In the genomic region with DNA sequence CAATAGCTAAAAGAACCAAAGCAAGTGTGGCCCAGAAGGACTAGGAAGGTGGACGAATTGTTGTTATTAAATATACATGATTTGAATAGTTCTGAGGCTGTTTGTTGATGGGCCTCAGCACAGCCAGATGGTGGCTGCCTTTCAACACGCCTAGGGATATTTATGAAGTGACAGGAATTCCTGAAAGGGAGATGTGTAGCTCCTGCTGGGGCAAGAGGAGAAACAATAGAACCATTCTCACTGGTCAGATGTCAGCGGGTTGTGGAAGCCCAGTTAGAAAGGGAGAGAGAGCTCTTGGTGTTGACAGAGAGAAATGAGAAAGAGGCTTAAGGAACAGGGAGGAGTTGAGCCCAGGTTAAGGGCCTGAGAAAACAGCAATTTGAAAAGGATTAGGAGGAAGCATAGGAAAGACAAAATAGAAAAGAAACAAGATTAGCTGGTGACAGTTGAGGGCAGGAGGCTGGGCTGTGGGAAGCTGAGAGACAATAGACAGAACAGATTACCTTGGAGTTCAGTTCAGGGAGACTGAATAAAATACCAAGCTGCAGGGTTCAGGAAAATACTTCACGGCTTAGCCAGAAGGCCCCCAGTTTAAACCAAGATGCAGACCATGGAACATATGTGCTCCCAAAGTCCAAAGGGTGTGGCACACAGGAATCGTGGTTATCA, we compare ENCODE assay signal across 14 mouse cellular contexts.
DNase-seq lines count a peak whose midpoint lies in the region; ATAC-seq and TF ChIP-seq lines count a peak whose summit lies in the region.
"Had no signal": no experiment of that assay in that cellular context is flagged by ENCODE, and none has a peak within 500 bp of the region (broad histone marks: within the 10 kb centered on the region; RNA-seq: fewer than 3 reads in every experiment).

No protein-coding gene starts in this region.

- no peaks in the 10 kb centered on the region for H3K36me3 ChIP-seq in forebrain, embryonic 10.5 days (replicated peaks)
- H3K36me3 ChIP-seq in forebrain, postnatal 0 days (ENCODE audit: insufficient read depth): no peaks in the 10 kb centered on the region
- no peaks in the 10 kb centered on the region for H3K36me3 ChIP-seq in lung, postnatal 0 days (ENCODE audit: insufficient read depth, low read length)
- H3K36me3 ChIP-seq: G1E had no signal

- no peaks in the 10 kb centered on the region for H3K9me3 ChIP-seq in forebrain, embryonic 10.5 days
- H3K9me3 ChIP-seq in forebrain, postnatal 0 days (ENCODE audit: low read length): no peaks in the 10 kb centered on the region
- H3K9me3 ChIP-seq in lung, postnatal 0 days (ENCODE audit: low read length): no peaks in the 10 kb centered on the region

- intact Hi-C loops in left cerebral cortex, adult 2 months (cut with DNase I): loop anchor here (5.0 kb wide), 1 partner anchor 483 kb away; no protein-coding TSS in a partner anchor
- intact Hi-C loops in left cerebral cortex, postnatal 4 days (cut with DNase I): no loop called here

- no peak for TF ChIP-seq CTCF in forebrain, postnatal 0 days (IDR thresholded peaks at IDR 0.05; ENCODE audit: low read depth)
- no peak for TF ChIP-seq CTCF in lung, postnatal 0 days (IDR thresholded peaks at IDR 0.05)
- no peak for TF ChIP-seq CTCF in left cerebral cortex, adult 2 months (IDR thresholded peaks at IDR 0.05)

- no peak overlapping the region for H3K4me3 ChIP-seq in forebrain, embryonic 10.5 days
- no peak overlapping the region for H3K4me3 ChIP-seq in forebrain, postnatal 0 days (ENCODE audit: low read depth, low read length)
- no peak overlapping the region for H3K4me3 ChIP-seq in lung, postnatal 0 days (ENCODE audit: low read depth, low read length)
- no peak overlapping the region for H3K4me3 ChIP-seq in left cerebral cortex, adult 2 months

- H3K4me2 ChIP-seq in forebrain, postnatal 0 days (ENCODE audit: low read depth): no peak overlapping the region
- H3K4me2 ChIP-seq in lung, postnatal 0 days (replicated peaks; ENCODE audit: low read depth, low read length): no peak overlapping the region

- no peak for ATAC-seq in forebrain, postnatal 0 days
- ATAC-seq in lung, postnatal 0 days: peak; percentile 71

- no peaks in the 10 kb centered on the region for H3K27me3 ChIP-seq in forebrain, embryonic 10.5 days (ENCODE audit: poor library complexity, severe bottlenecking)
- H3K27me3 ChIP-seq in forebrain, postnatal 0 days (ENCODE audit: insufficient read depth, low read length): no peaks in the 10 kb centered on the region
- no peaks in the 10 kb centered on the region for H3K27me3 ChIP-seq in lung, postnatal 0 days (replicated peaks; ENCODE audit: insufficient read depth, low read length)

- TF ChIP-seq EP300 in lung, postnatal 0 days (IDR thresholded peaks at IDR 0.05): no peak

- H3K27ac ChIP-seq in forebrain, embryonic 10.5 days: peak overlapping the region; percentile 74
- no peak overlapping the region for H3K27ac ChIP-seq in forebrain, postnatal 0 days (ENCODE audit: low read depth, low read length)
- no peak overlapping the region for H3K27ac ChIP-seq in lung, postnatal 0 days (ENCODE audit: low read length)
- no peak overlapping the region for H3K27ac ChIP-seq in left cerebral cortex, adult 2 months
- H3K27ac ChIP-seq: kidney, postnatal 0 days had no signal

- peak; percentile 18 for DNase-seq in forebrain, embryonic 10.5 days (ENCODE audit: extremely low spot score, low spot score)
- DNase-seq in forebrain, postnatal 0 days: no peak
- DNase-seq in 3T3-L1 (ENCODE audit: low read depth, low spot score): peak; percentile 76
- DNase-seq in fibroblast of lung, adult 2 months (ENCODE audit: low read depth): peak; percentile 36
- peak; percentile 69 for DNase-seq in lung, postnatal 0 days (ENCODE audit: low spot score)
- DNase-seq in left cerebral cortex, adult 2 months (ENCODE audit: extremely low spot score in 1 of 2, low spot score in 2 of 2): no peak
- DNase-seq in left cerebral cortex, postnatal 4 days: no peak
- no peak for DNase-seq in left cerebral cortex, adult 9 months (ENCODE audit: low spot score in 2 of 2)
- DNase-seq: adrenal gland, postnatal 14 days; cerebellum, adult 2 months; heart, postnatal 4 days; thymus, postnatal 25 days had no signal

- H3K9ac ChIP-seq in forebrain, postnatal 0 days: no peak overlapping the region
- no peak overlapping the region for H3K9ac ChIP-seq in lung, postnatal 0 days (replicated peaks; ENCODE audit: low read depth)

- WGBS in forebrain, embryonic 10.5 days: 12% methylated on average over 5 of the region's 5 CpGs
- 10% methylated on average over 5 of the region's 5 CpGs for WGBS in forebrain, postnatal 0 days
- WGBS in lung, postnatal 0 days: 17% methylated on average over 5 of the region's 5 CpGs

- H3K4me1 ChIP-seq in forebrain, embryonic 10.5 days: peaks cover 21% of the 10 kb centered on the region
- 0 out of 2 replicates have a peak, but pooled peaks cover 4% of the 10 kb centered on the region for H3K4me1 ChIP-seq in forebrain, postnatal 0 days (ENCODE audit: insufficient read depth)
- no peaks in the 10 kb centered on the region for H3K4me1 ChIP-seq in lung, postnatal 0 days (ENCODE audit: insufficient read depth, low read depth, low read length)

Comparison
In these comparisons a context has a peak if more than half of its experiments do, and no peak if none do; other contexts are left out.
1. DNase-seq: peak in forebrain, embryonic 10.5 days (single experiment), 3T3-L1 (single experiment), fibroblast of lung, adult 2 months (single experiment) and lung, postnatal 0 days (single experiment); none in forebrain, postnatal 0 days (single experiment), left cerebral cortex, adult 2 months (0 of 2), left cerebral cortex, postnatal 4 days (single experiment) and left cerebral cortex, adult 9 months (0 of 2).